Mouse (Mus musculus): ENCODE results near the gene Aldh3a1. TPM values are rescaled to one million over a fixed set of nuclear protein-coding genes. Genes with fewer than 3 reads are reported as not detected.

The Aldh3a1 gene
- polyA plus RNA-seq, 2 experiments = 0.02 to 0.09 TPM

DNA sequence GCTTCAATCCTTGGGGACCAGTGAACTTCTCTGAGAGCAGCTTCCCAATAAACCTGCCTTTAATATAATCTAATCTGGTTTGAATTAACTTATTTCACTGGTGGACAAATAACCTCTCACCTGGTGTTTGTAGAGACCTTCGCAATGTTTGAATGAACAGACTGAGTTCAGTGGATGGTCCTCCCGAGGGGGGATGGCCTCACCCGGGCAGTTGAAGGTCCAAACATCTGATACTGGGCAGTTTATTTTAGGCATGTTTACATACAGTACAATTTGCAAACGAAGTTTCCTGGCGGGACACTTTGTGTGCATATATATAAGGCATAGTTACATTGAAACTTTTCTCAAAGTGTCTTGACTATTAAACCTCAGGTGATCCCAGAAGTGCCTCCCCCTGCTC lies 26.8 kb downstream of the Aldh3a1 start:
- no peaks in the 10 kb centered on the region for H3K36me3 ChIP-seq (replicated peaks; ENCODE audit: control insufficient read depth, insufficient read depth, low read depth)
- peak overlapping the region; percentile 19 for H3K4me2 ChIP-seq (ENCODE audit: low read depth)
- WGBS (ENCODE audit: insufficient replicate concordance) = 36% methylated on average over 5 of the region's 5 CpGs
- no peaks in the 10 kb centered on the region for H3K27me3 ChIP-seq (ENCODE audit: control insufficient read depth, insufficient read depth, low read length)
- H3K9me3 ChIP-seq (ENCODE audit: control insufficient read depth, low read length) = no peaks in the 10 kb centered on the region
- peaks cover 0 to 18% of the 10 kb centered on the region in 2 experiments; a peak in 2 of 4 replicates for H3K4me1 ChIP-seq (replicated peaks; ENCODE audit: control insufficient read depth in 2 of 2, insufficient read depth in 2 of 2, low read length in 1 of 2)
- H3K9ac ChIP-seq (replicated peaks) = no peak overlapping the region
- ATAC-seq (ENCODE audit: insufficient read depth) = 0 out of 2 replicates have a peak, but pooled peaks have one; percentile 47
- peak in 2 of 3 experiments; percentile 10 to 27 for DNase-seq (ENCODE audit: low read depth in 3 of 3, low spot score in 3 of 3)
- no peak for TF ChIP-seq EP300 (IDR thresholded peaks at IDR 0.05; ENCODE audit: low read depth)
- no peak for TF ChIP-seq CTCF (IDR thresholded peaks at IDR 0.05; ENCODE audit: low read depth)
- H3K27ac ChIP-seq = no peak overlapping the region
- no peak overlapping the region for H3K4me3 ChIP-seq (ENCODE audit: insufficient read depth in 1 of 2, low read depth in 2 of 2, low read length in 2 of 2)

DNA sequence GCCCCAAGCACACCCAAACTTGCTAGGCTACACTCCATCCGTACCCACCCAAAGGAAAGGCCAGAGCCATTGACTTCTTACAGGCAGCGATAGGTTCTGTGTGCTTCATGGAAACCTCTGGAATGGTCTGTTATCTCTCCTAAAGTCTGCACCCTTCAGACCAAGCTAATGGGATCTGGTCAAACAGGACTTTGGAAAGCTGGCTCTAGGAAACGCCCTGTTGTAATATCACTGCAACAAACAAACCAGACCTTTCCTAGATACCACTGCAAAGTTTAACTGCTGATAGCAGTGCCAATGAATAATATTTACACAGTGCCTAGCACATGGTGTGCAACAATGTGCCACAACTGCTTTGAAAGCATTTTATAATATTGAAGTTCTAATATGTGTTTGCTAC lies 28.7 kb downstream of the Aldh3a1 start:
- peaks cover 0 to 18% of the 10 kb centered on the region in 2 experiments; a peak in 2 of 4 replicates for H3K4me1 ChIP-seq (replicated peaks; ENCODE audit: control insufficient read depth in 2 of 2, insufficient read depth in 2 of 2, low read length in 1 of 2)

DNA sequence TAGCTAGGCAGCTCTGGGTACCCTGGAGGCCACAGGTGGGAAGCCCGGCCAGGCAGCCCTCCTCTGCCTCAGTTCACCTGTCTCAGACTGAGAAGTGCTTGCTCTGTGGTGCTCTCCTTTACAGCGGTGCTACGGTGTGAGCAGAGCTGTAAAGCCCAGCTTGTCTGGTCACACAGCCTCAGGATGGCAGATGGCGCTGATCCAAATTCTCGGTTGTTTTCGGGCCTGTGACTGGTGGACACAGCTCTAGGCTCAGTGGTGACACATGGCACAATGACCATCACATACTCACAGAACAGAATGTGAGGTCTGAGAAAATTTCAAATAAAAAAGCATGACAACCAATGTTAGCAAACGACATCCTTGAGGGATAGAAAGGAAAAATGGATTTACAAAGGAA lies 37.1 kb downstream of the Aldh3a1 start:
- Histone ChIP-seq H3K27me3 (ENCODE audit: control insufficient read depth, insufficient read depth, low read length) (no peaks in the 10 kb centered on the region), H3K4me3 (ENCODE audit: insufficient read depth in 1 of 2, low read depth in 2 of 2, low read length in 2 of 2) (no peak overlapping the region), H3K9me3 (ENCODE audit: control insufficient read depth, low read length) (no peaks in the 10 kb centered on the region), H3K36me3 (replicated peaks; ENCODE audit: control insufficient read depth, insufficient read depth, low read depth) (no peaks in the 10 kb centered on the region), H3K4me1 (replicated peaks; ENCODE audit: control insufficient read depth in 2 of 2, insufficient read depth in 2 of 2, low read length in 1 of 2) (no peaks in the 10 kb centered on the region), H3K27ac (no peak overlapping the region), H3K9ac (replicated peaks) (no peak overlapping the region), H3K4me2 (ENCODE audit: low read depth) (no peak overlapping the region)
- TF ChIP-seq CTCF (IDR thresholded peaks at IDR 0.05; ENCODE audit: low read depth) (no peak), EP300 (IDR thresholded peaks at IDR 0.05; ENCODE audit: low read depth) (no peak)
- DNase-seq (ENCODE audit: low read depth in 3 of 3, low spot score in 3 of 3) (no peak), ATAC-seq (ENCODE audit: insufficient read depth) (no peak)
- 70% methylated on average over 7 of the region's 7 CpGs for WGBS (ENCODE audit: insufficient replicate concordance)

More for the DNA sequence above, 28.7 kb downstream of the Aldh3a1 start:
- no peaks in the 10 kb centered on the region for H3K27me3 ChIP-seq (ENCODE audit: control insufficient read depth, insufficient read depth, low read length)
- H3K4me2 ChIP-seq (ENCODE audit: low read depth) = 0 out of 2 replicates have a peak overlapping the region, but pooled peaks have one; percentile 8
- ATAC-seq (ENCODE audit: insufficient read depth) = no peak
- 64% methylated on average over 3 of the region's 3 CpGs for WGBS (ENCODE audit: insufficient replicate concordance)
- no peaks in the 10 kb centered on the region for H3K36me3 ChIP-seq (replicated peaks; ENCODE audit: control insufficient read depth, insufficient read depth, low read depth)
- H3K9ac ChIP-seq (replicated peaks) = no peak overlapping the region
- DNase-seq (ENCODE audit: low read depth in 3 of 3, low spot score in 3 of 3) = peak in 1 of 3 experiments; percentile 13
- no peak overlapping the region for H3K4me3 ChIP-seq (ENCODE audit: insufficient read depth in 1 of 2, low read depth in 2 of 2, low read length in 2 of 2)
- H3K27ac ChIP-seq = no peak overlapping the region
- TF ChIP-seq CTCF (IDR thresholded peaks at IDR 0.05; ENCODE audit: low read depth) (no peak), EP300 (IDR thresholded peaks at IDR 0.05; ENCODE audit: low read depth) (no peak)
- H3K9me3 ChIP-seq (ENCODE audit: control insufficient read depth, low read length) = no peaks in the 10 kb centered on the region

DNA sequence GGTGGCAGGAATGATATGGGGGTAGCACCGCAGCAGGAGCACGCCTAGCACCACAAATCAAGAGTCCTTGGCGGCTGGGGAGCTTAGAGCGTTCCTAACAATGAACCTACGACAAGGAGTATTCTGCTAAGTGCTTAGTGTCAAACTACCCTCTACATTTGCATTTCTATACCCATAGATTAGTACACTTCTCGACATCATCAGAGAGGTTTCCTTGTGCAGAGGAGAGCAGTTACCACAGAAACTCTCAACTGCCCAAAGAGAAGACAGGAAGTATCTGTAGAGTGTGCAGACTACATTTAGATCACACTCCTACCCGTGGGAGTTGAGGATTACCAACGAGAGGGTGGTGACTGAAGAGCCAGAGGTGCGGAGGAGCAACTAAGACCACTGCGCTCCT lies 44.4 kb downstream of the Aldh3a1 start:
- Histone ChIP-seq H3K9ac (replicated peaks) (no peak overlapping the region), H3K36me3 (replicated peaks; ENCODE audit: control insufficient read depth, insufficient read depth, low read depth) (0 out of 2 replicates have a peak, but pooled peaks cover 2% of the 10 kb centered on the region), H3K9me3 (ENCODE audit: control insufficient read depth, low read length) (no peaks in the 10 kb centered on the region), H3K27ac (no peak overlapping the region), H3K4me2 (ENCODE audit: low read depth) (no peak overlapping the region), H3K4me3 (ENCODE audit: insufficient read depth in 1 of 2, low read depth in 2 of 2, low read length in 2 of 2) (no peak overlapping the region), H3K4me1 (replicated peaks; ENCODE audit: control insufficient read depth in 2 of 2, insufficient read depth in 2 of 2, low read length in 1 of 2) (no peaks in the 10 kb centered on the region), H3K27me3 (ENCODE audit: control insufficient read depth, insufficient read depth, low read length) (no peaks in the 10 kb centered on the region)
- DNase-seq (ENCODE audit: low read depth in 3 of 3, low spot score in 3 of 3) (no peak), ATAC-seq (ENCODE audit: insufficient read depth) (no peak)
- 68% methylated on average over 10 of the region's 10 CpGs for WGBS (ENCODE audit: insufficient replicate concordance)
- TF ChIP-seq EP300 (IDR thresholded peaks at IDR 0.05; ENCODE audit: low read depth) = no peak
- no peak for TF ChIP-seq CTCF (IDR thresholded peaks at IDR 0.05; ENCODE audit: low read depth)

DNA sequence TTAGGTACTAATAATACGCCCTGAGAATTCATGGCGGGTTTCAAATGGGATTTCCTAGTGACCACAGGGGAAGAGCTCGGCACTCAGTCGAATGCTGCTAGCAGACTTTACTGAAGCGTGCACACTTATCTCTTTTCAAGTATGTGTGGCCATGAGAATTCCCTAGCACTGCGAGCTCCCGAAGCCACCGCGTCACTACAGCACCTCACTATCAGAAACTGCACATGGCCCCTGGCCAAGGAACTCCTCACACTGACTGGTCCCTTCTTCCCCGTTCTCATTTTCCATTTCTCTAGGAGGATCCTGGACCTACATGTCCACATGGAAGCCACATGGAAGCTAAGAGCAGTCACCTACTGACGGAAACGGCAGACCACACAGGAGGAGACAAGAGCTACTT lies 45.5 kb downstream of the Aldh3a1 start:
- H3K27me3 ChIP-seq (ENCODE audit: control insufficient read depth, insufficient read depth, low read length) = no peaks in the 10 kb centered on the region
- no peak overlapping the region for H3K4me3 ChIP-seq (ENCODE audit: insufficient read depth in 1 of 2, low read depth in 2 of 2, low read length in 2 of 2)
- H3K27ac ChIP-seq = no peak overlapping the region
- TF ChIP-seq EP300 (IDR thresholded peaks at IDR 0.05; ENCODE audit: low read depth) (no peak), CTCF (IDR thresholded peaks at IDR 0.05; ENCODE audit: low read depth) (no peak)
- WGBS (ENCODE audit: insufficient replicate concordance) = 78% methylated on average over 12 of the region's 12 CpGs
- H3K9me3 ChIP-seq (ENCODE audit: control insufficient read depth, low read length) = no peaks in the 10 kb centered on the region
- DNase-seq (ENCODE audit: low read depth in 3 of 3, low spot score in 3 of 3) (no peak), ATAC-seq (ENCODE audit: insufficient read depth) (no peak)
- 0 out of 2 replicates have a peak, but pooled peaks cover 2% of the 10 kb centered on the region for H3K36me3 ChIP-seq (replicated peaks; ENCODE audit: control insufficient read depth, insufficient read depth, low read depth)
- no peaks in the 10 kb centered on the region for H3K4me1 ChIP-seq (replicated peaks; ENCODE audit: control insufficient read depth in 2 of 2, insufficient read depth in 2 of 2, low read length in 1 of 2)
- no peak overlapping the region for H3K9ac ChIP-seq (replicated peaks)
- H3K4me2 ChIP-seq (ENCODE audit: low read depth) = no peak overlapping the region

All from liver, embryonic 14.5 days (tissue).